Mouse (Mus musculus) forebrain, embryonic 16.5 days (tissue): ENCODE measurements around the gene Uhrf1bp1. TPM values are rescaled to one million over a fixed set of nuclear protein-coding genes. Genes with fewer than 3 reads are reported as not detected.
A peak's percentile ranks its signal among the peaks of the same experiment; 100 is the strongest.

Experiments
- ATAC-seq: fragments of 200-750 bp; cut with Nextera tagmentation; 2 replicates; pipeline ENCODE4 v1.8.0; 2017; ENCODE audit warnings: mild to moderate bottlenecking, moderate library complexity
- H3K27ac ChIP-seq: fragments of 300-500 bp; sonication (generic); 2 replicates; pipeline ENCODE4 v1.5.1; 2014; ENCODE audit warnings: low read length, control low read depth
- H3K27me3 ChIP-seq: fragments of 300-500 bp; sonication (generic); replicated peaks from 2 replicates; pipeline ENCODE4 v1.6.1; 2014; ENCODE audit warnings: low read length; ENCODE audit not compliant: control insufficient read depth, insufficient read depth
- H3K36me3 ChIP-seq: fragments of 300-500 bp; sonication (generic); 2 replicates; pipeline ENCODE4 v1.6.1; 2014; ENCODE audit not compliant: control insufficient read depth, insufficient read depth
- H3K4me1 ChIP-seq: fragments of 300-500 bp; sonication (generic); replicated peaks from 2 replicates; pipeline ENCODE4 v1.6.1; 2014; ENCODE audit warnings: low read length; ENCODE audit not compliant: control insufficient read depth, insufficient read depth
- H3K4me2 ChIP-seq: fragments of 300-500 bp; sonication (generic); 2 replicates; pipeline ENCODE4 v1.6.1; 2014; ENCODE audit warnings: mild to moderate bottlenecking, low read length, control low read depth
- H3K4me3 ChIP-seq: fragments of 300-500 bp; sonication (generic); replicated peaks from 2 replicates; pipeline ENCODE4 v1.5.1; 2014; ENCODE audit warnings: mild to moderate bottlenecking, low read length, control low read depth
- H3K9ac ChIP-seq: fragments of 300-500 bp; sonication (generic); replicated peaks from 2 replicates; pipeline ENCODE4 v1.6.1; 2014; ENCODE audit warnings: low read depth, low read length, control low read depth
- H3K9me3 ChIP-seq: fragments of 300-500 bp; sonication (generic); 2 replicates; pipeline ENCODE4 v1.6.1; 2016; ENCODE audit warnings: low read length; ENCODE audit not compliant: control insufficient read depth
- WGBS: fragments of 180-500 bp; shearing (Covaris S2); extraction: QIAGEN DNeasy Blood & Tissue Kit; methylation state at CpG from one replicate; pipeline ENCODE4 v1.1.7; 2014; 5-methylcytosine and 5-hydroxymethylcytosine counted together
- polyA plus RNA-seq: library from polyadenylated mRNA; unstranded; fragments of >200 nt; fragmentation: Nextera tagmentation; extraction: Ambion mirVana; gene quantifications from 2 replicates; pipeline ENCODE4 v1.2.1, GENCODE M21; 2015

Uhrf1bp1 gene
- polyA plus RNA-seq, 1 experiment from 2014 or later: 6.8 TPM

GRCm38 (mm10) chr17:27820568-27821406, 35.5 kb upstream of the Uhrf1bp1 start, which contains the start of gene D17Wsu92e:
Gene D17Wsu92e (minus strand): TSS chr17:27820648.
- peak; percentile 98 for ATAC-seq
- Histone ChIP-seq H3K36me3 (no peaks in the 10 kb centered on the region), H3K4me1 (peaks cover 25% of the 10 kb centered on the region), H3K4me2 (peak within 1 kb of the TSS; percentile 82), H3K27ac (peak within 1 kb of the TSS; percentile 87), H3K4me3 (peak within 1 kb of the TSS; percentile 90), H3K27me3 (no peaks in the 10 kb centered on the region; the same call in 1 of the 2 replicates), H3K9me3 (no peaks in the 10 kb centered on the region), H3K9ac (peak within 1 kb of the TSS; percentile 91)
- 3% methylated on average over 26 of the region's 56 CpGs for WGBS

- peak overlapping the region; percentile 69 for H3K9ac ChIP-seq
- peak overlapping the region; percentile 87; the same call in 1 of the 2 replicates for H3K27ac ChIP-seq
- H3K36me3 ChIP-seq: no peaks in the 10 kb centered on the region
- no peak for ATAC-seq
- peaks cover 28% of the 10 kb centered on the region for H3K4me1 ChIP-seq
- peak overlapping the region; percentile 90; the same call in 1 of the 2 replicates for H3K4me3 ChIP-seq
- no peaks in the 10 kb centered on the region; the same call in 1 of the 2 replicates for H3K27me3 ChIP-seq
- peak overlapping the region; percentile 75 for H3K4me2 ChIP-seq
- no peaks in the 10 kb centered on the region for H3K9me3 ChIP-seq
- WGBS: 65% methylated on average over 9 of the region's 9 CpGs
Measured at GRCm38 (mm10) chr17:27821407-27822338, 34.6 kb upstream of the Uhrf1bp1 start.

- H3K9me3 ChIP-seq: no peaks in the 10 kb centered on the region
- H3K27me3 ChIP-seq: peaks cover 3% of the 10 kb centered on the region; the same call in 1 of the 2 replicates
- H3K9ac ChIP-seq: no peak overlapping the region
- no peak overlapping the region for H3K4me2 ChIP-seq
- no peaks in the 10 kb centered on the region for H3K36me3 ChIP-seq
- ATAC-seq: no peak
- H3K4me3 ChIP-seq: no peak overlapping the region
- WGBS: 79% methylated on average over 9 of the region's 9 CpGs
- peaks cover 24% of the 10 kb centered on the region for H3K4me1 ChIP-seq
- H3K27ac ChIP-seq: no peak overlapping the region
Measured at GRCm38 (mm10) chr17:27823142-27823905, 32.9 kb upstream of the Uhrf1bp1 start.

GRCm38 (mm10) chr17:27824941-27825340, 31.3 kb upstream of the Uhrf1bp1 start:
- 59% methylated on average over 1 of the region's 1 CpGs for WGBS
- H3K9me3 ChIP-seq: no peaks in the 10 kb centered on the region
- no peak for ATAC-seq
- H3K4me3 ChIP-seq: no peak overlapping the region
- H3K9ac ChIP-seq: no peak overlapping the region
- H3K4me1 ChIP-seq: peaks cover 8% of the 10 kb centered on the region
- peaks cover 3% of the 10 kb centered on the region; the same call in 1 of the 2 replicates for H3K27me3 ChIP-seq
- H3K36me3 ChIP-seq: no peaks in the 10 kb centered on the region
- no peak overlapping the region for H3K4me2 ChIP-seq
- no peak overlapping the region for H3K27ac ChIP-seq

- Histone ChIP-seq H3K9ac (no peak overlapping the region), H3K4me2 (no peak overlapping the region), H3K9me3 (no peaks in the 10 kb centered on the region), H3K27me3 (peaks cover 3% of the 10 kb centered on the region; the same call in 1 of the 2 replicates), H3K27ac (no peak overlapping the region), H3K36me3 (no peaks in the 10 kb centered on the region), H3K4me3 (no peak overlapping the region), H3K4me1 (peaks cover 8% of the 10 kb centered on the region)
- no peak for ATAC-seq
- WGBS: 41% methylated on average over 3 of the region's 3 CpGs
Measured at GRCm38 (mm10) chr17:27825539-27825938, 30.7 kb upstream of the Uhrf1bp1 start.

- Histone ChIP-seq H3K4me1 (peaks cover 4% of the 10 kb centered on the region), H3K27me3 (peaks cover 3% of the 10 kb centered on the region; the same call in 1 of the 2 replicates), H3K36me3 (no peaks in the 10 kb centered on the region), H3K4me3 (peak overlapping the region; percentile 26), H3K9me3 (no peaks in the 10 kb centered on the region), H3K4me2 (peak overlapping the region; percentile 48), H3K9ac (peak overlapping the region; percentile 35; the same call in 1 of the 2 replicates), H3K27ac (no peak overlapping the region)
- ATAC-seq: peak; percentile 54; the same call in 1 of the 2 replicates
- 6% methylated on average over 22 of the region's 22 CpGs for WGBS
Measured at GRCm38 (mm10) chr17:27825984-27826905, 30.0 kb upstream of the Uhrf1bp1 start.

- Histone ChIP-seq H3K4me3 (no peak overlapping the region), H3K9ac (no peak overlapping the region), H3K4me2 (peak overlapping the region; percentile 48; the same call in 1 of the 2 replicates), H3K27me3 (peaks cover 3% of the 10 kb centered on the region; the same call in 1 of the 2 replicates), H3K4me1 (peaks cover 3% of the 10 kb centered on the region; the same call in 1 of the 2 replicates), H3K36me3 (no peaks in the 10 kb centered on the region), H3K9me3 (no peaks in the 10 kb centered on the region), H3K27ac (no peak overlapping the region)
- no peak for ATAC-seq
- under 1% methylated on average over 9 of the region's 9 CpGs for WGBS
Measured at GRCm38 (mm10) chr17:27826908-27827383, 29.3 kb upstream of the Uhrf1bp1 start.

GRCm38 (mm10) chr17:27827511-27827910, 28.7 kb upstream of the Uhrf1bp1 start:
- Histone ChIP-seq H3K27me3 (peaks cover 3% of the 10 kb centered on the region; the same call in 1 of the 2 replicates), H3K9me3 (no peaks in the 10 kb centered on the region), H3K9ac (no peak overlapping the region), H3K4me2 (no peak overlapping the region), H3K4me1 (peaks cover 3% of the 10 kb centered on the region; the same call in 1 of the 2 replicates), H3K36me3 (no peaks in the 10 kb centered on the region), H3K4me3 (no peak overlapping the region), H3K27ac (no peak overlapping the region)
- no peak for ATAC-seq
- 22% methylated on average over 6 of the region's 6 CpGs for WGBS
